Mouse (Mus musculus): ENCODE measurements around the gene Tgif1. TPM values are rescaled to one million over a fixed set of nuclear protein-coding genes. Genes with fewer than 3 reads are reported as not detected.
A peak's percentile ranks its signal among the peaks of the same experiment; 100 is the strongest.

The Tgif1 gene
- polyA plus RNA-seq (2015; fragmentation: Nextera tagmentation; extraction: Ambion mirVana) = 34.7 and 35.6 TPM in 2 replicates

DNA sequence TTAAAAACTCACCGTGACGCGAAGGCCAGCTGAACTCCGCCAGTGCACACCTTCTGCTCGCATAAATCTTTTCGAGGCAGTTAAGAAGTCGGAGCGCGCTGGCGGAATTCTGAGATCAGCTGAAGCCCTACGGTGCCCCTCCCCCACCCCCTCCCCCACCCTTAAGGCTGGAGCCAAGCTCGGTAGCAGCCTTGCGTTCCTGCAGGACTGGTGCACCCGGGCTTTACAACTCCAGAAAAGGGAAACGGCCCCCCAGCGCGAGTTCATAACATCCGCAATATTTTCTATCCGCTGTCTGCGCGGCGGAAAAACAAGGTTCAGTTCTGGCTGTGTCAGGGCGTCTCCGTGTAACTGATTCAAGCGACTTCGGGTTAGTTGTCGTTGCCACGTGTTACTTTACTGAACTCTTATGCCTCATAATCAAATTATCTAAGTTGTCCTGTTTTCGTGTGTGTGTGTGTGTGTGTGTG, at the start of gene Tgif1:
Gene Tgif1, minus strand, starts transcription at position 111 of the 470 bp plus-strand sequence.
- Histone ChIP-seq H3K4me2 (replicated peaks; ENCODE audit: low read depth) (peak within 1 kb of the TSS; percentile 97), H3K9ac (ENCODE audit: low read length) (peak within 1 kb of the TSS; percentile 87), H3K27me3 (ENCODE audit: control insufficient read depth, insufficient read depth, low read length) (no peaks in the 10 kb centered on the region), H3K9me3 (ENCODE audit: control insufficient read depth, low read length) (no peaks in the 10 kb centered on the region), H3K4me3 (ENCODE audit: low read depth, low read length) (peak within 1 kb of the TSS; percentile 66), H3K4me1 (replicated peaks; ENCODE audit: control insufficient read depth, insufficient read depth) (no peaks in the 10 kb centered on the region), H3K36me3 (ENCODE audit: control insufficient read depth, insufficient read depth, low read length) (no peaks in the 10 kb centered on the region), H3K27ac (replicated peaks) (peak within 1 kb of the TSS; percentile 98)
- DNase-seq (ENCODE audit: low spot score) (peak; percentile 76), ATAC-seq (ENCODE audit: low FRiP score, low TSS enrichment) (peak; percentile 7; the same call in 1 of the 2 replicates)
- peak; percentile 30 for TF ChIP-seq EP300 (optimal IDR thresholded peaks at IDR 0.05)
- TF ChIP-seq CTCF (IDR thresholded peaks at IDR 0.05; ENCODE audit: low read depth) = no peak
- 1% methylated on average over 29 of the region's 29 CpGs for WGBS

DNA sequence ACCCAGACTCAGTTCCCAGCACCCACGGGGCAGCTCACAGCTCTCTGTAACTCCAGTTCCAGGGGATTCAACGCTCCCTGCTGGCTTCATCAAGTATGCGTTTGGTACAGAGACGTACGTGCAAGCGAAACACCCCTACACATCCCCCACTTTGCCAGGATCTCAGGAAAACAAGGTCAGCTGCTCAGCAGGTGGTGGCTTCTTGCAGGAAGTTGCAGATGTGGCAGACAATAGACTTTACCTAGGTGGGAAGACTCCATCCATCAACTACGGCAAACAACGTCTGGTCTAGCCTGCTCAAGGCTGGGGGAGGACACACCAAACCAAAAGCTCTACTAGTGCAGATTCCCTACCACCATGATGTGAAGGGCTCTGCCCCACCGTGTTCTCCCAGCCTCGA, 47.3 kb upstream of the Tgif1 start:
- Histone ChIP-seq H3K9me3 (ENCODE audit: control insufficient read depth, low read length) (no peaks in the 10 kb centered on the region), H3K36me3 (ENCODE audit: control insufficient read depth, insufficient read depth, low read length) (no peaks in the 10 kb centered on the region), H3K27ac (replicated peaks) (no peak overlapping the region), H3K27me3 (ENCODE audit: control insufficient read depth, insufficient read depth, low read length) (no peaks in the 10 kb centered on the region), H3K9ac (ENCODE audit: low read length) (no peak overlapping the region), H3K4me2 (replicated peaks; ENCODE audit: low read depth) (no peak overlapping the region), H3K4me1 (replicated peaks; ENCODE audit: control insufficient read depth, insufficient read depth) (no peaks in the 10 kb centered on the region), H3K4me3 (ENCODE audit: low read depth, low read length) (no peak overlapping the region)
- no peak for ATAC-seq (ENCODE audit: low FRiP score, low TSS enrichment)
- WGBS = 75% methylated on average over 10 of the region's 10 CpGs
- DNase-seq (ENCODE audit: low spot score) = no peak
- no peak for TF ChIP-seq CTCF (IDR thresholded peaks at IDR 0.05; ENCODE audit: low read depth)
- no peak for TF ChIP-seq EP300 (optimal IDR thresholded peaks at IDR 0.05)

DNA sequence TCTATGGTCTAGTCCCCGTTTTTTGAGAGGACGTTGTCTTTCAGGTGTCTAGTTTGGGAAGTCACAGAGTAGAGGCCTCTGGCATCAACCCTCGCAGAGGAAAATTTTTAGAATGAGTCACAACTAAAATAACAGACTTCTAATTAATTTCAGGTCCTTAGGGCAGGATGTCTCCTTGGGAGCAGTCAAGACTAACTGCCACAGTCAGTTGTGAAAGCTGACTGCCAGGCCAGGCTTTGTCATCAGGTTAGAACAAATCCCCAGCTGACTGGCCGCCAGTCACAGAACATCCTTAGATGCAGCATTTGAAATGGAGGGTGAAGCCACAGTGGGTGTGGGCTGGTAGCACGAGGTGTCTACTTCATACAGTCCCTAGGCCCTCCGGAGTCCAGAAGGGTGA, 46.3 kb upstream of the Tgif1 start:
- Histone ChIP-seq H3K4me2 (replicated peaks; ENCODE audit: low read depth) (no peak overlapping the region), H3K36me3 (ENCODE audit: control insufficient read depth, insufficient read depth, low read length) (no peaks in the 10 kb centered on the region), H3K9me3 (ENCODE audit: control insufficient read depth, low read length) (no peaks in the 10 kb centered on the region), H3K4me1 (replicated peaks; ENCODE audit: control insufficient read depth, insufficient read depth) (no peaks in the 10 kb centered on the region), H3K27me3 (ENCODE audit: control insufficient read depth, insufficient read depth, low read length) (no peaks in the 10 kb centered on the region), H3K9ac (ENCODE audit: low read length) (no peak overlapping the region), H3K27ac (replicated peaks) (no peak overlapping the region), H3K4me3 (ENCODE audit: low read depth, low read length) (no peak overlapping the region)
- ATAC-seq (ENCODE audit: low FRiP score, low TSS enrichment) (no peak), DNase-seq (ENCODE audit: low spot score) (no peak)
- TF ChIP-seq CTCF (IDR thresholded peaks at IDR 0.05; ENCODE audit: low read depth) = no peak
- TF ChIP-seq EP300 (optimal IDR thresholded peaks at IDR 0.05) = no peak
- 83% methylated on average over 6 of the region's 6 CpGs for WGBS

DNA sequence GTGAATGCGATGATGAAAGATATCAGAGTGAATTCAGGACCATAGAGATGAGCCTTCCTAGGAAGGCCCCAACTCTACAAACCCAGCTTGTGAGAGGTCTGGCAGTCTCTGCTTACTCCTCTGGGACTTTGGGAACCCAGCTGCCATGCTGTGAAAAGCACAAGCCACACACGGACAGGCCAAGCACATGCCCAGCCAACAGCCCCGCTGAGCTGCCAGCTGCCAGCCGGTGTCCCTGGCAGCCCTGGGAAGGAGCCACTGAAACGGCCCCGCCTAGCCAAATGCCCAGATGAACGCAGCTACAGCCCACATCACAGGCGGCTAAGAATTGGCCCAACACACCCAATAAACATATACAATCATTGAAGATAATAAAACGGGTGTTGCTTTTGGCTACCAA, 41.5 kb upstream of the Tgif1 start:
- TF ChIP-seq EP300 (optimal IDR thresholded peaks at IDR 0.05) = no peak
- TF ChIP-seq CTCF (IDR thresholded peaks at IDR 0.05; ENCODE audit: low read depth) = no peak
- ATAC-seq (ENCODE audit: low FRiP score, low TSS enrichment) = no peak
- no peaks in the 10 kb centered on the region for H3K36me3 ChIP-seq (ENCODE audit: control insufficient read depth, insufficient read depth, low read length)
- DNase-seq (ENCODE audit: low spot score) = no peak
- H3K27me3 ChIP-seq (ENCODE audit: control insufficient read depth, insufficient read depth, low read length) = no peaks in the 10 kb centered on the region
- H3K9ac ChIP-seq (ENCODE audit: low read length) = no peak overlapping the region
- WGBS = 82% methylated on average over 9 of the region's 9 CpGs
- H3K4me3 ChIP-seq (ENCODE audit: low read depth, low read length) = no peak overlapping the region
- H3K4me1 ChIP-seq (replicated peaks; ENCODE audit: control insufficient read depth, insufficient read depth) = no peaks in the 10 kb centered on the region
- H3K9me3 ChIP-seq (ENCODE audit: control insufficient read depth, low read length) = no peaks in the 10 kb centered on the region
- H3K4me2 ChIP-seq (replicated peaks; ENCODE audit: low read depth) = no peak overlapping the region
- no peak overlapping the region for H3K27ac ChIP-seq (replicated peaks)

DNA sequence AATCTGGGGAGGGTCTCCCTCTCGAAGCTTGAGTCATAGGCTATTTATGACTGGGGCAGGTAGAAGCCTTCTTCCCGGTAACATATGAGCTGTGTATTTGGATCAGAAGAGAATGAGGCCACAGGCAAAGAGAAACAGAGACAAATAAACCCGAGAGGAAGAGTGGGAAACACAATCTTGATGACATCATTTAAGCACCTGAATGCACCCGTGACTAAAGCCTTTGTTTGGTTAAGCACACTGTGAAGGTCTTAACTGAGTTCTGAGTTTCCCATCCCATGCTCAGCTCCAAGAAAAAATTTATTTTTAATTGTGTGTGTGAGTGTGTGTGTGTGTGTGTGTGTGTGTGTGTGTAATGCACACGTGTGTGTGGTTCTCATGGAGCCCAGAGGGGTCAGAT, 39.8 kb upstream of the Tgif1 start:
- TF ChIP-seq EP300 (optimal IDR thresholded peaks at IDR 0.05) = no peak
- TF ChIP-seq CTCF (IDR thresholded peaks at IDR 0.05; ENCODE audit: low read depth) = no peak
- WGBS = 43% methylated on average over 5 of the region's 5 CpGs
- ATAC-seq (ENCODE audit: low FRiP score, low TSS enrichment) (no peak), DNase-seq (ENCODE audit: low spot score) (no peak)
- no peak overlapping the region for H3K9ac ChIP-seq (ENCODE audit: low read length)
- H3K4me3 ChIP-seq (ENCODE audit: low read depth, low read length) = no peak overlapping the region
- no peak overlapping the region for H3K4me2 ChIP-seq (replicated peaks; ENCODE audit: low read depth)
- no peaks in the 10 kb centered on the region for H3K27me3 ChIP-seq (ENCODE audit: control insufficient read depth, insufficient read depth, low read length)
- H3K27ac ChIP-seq (replicated peaks) = no peak overlapping the region
- no peaks in the 10 kb centered on the region for H3K36me3 ChIP-seq (ENCODE audit: control insufficient read depth, insufficient read depth, low read length)
- H3K4me1 ChIP-seq (replicated peaks; ENCODE audit: control insufficient read depth, insufficient read depth) = no peaks in the 10 kb centered on the region
- H3K9me3 ChIP-seq (ENCODE audit: control insufficient read depth, low read length) = no peaks in the 10 kb centered on the region

DNA sequence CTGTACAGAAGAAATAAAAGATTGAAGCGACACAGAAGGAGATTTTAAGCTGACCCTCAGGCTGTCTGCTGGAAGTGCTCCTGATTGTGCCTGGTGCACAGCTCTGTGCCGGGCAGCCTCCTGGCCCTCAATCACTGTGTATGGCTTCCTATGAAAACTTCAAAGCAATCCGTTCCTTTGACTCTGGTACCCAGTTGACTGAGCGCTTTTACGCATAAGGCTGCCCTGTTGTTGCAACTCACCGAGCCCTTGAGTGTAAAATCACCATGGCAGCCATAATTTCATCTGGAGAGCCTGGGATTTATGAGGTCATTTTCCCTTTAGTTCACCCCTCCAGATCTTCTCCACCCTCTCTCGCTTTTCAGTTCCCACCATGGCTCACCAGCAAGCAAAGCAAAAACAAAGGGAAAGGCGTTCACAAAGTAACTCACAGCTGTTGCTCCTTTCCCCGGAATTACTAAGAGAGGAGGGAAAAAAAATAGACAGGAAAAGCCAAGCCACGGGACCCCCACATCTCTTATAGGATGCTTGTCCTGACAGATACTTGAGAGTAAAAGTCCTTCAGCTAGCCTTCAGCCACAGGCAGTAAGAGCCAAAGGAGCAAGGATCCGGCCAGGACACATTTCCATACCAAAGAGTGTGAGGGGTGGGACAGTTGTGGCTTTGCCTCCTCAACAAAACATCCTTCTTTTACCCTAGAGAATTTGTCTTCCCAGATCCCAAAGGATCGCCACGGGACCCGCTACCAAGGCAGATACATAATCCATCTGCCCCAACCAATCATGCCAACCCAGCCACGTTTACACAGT, 39.1 kb upstream of the Tgif1 start:
- H3K4me3 ChIP-seq (ENCODE audit: low read depth, low read length) = no peak overlapping the region
- no peak overlapping the region for H3K9ac ChIP-seq (ENCODE audit: low read length)
- no peaks in the 10 kb centered on the region for H3K9me3 ChIP-seq (ENCODE audit: control insufficient read depth, low read length)
- TF ChIP-seq CTCF (IDR thresholded peaks at IDR 0.05; ENCODE audit: low read depth) (no peak), EP300 (optimal IDR thresholded peaks at IDR 0.05) (no peak)
- ATAC-seq (ENCODE audit: low FRiP score, low TSS enrichment) = no peak
- 46% methylated on average over 15 of the region's 15 CpGs for WGBS
- no peak for DNase-seq (ENCODE audit: low spot score)
- no peaks in the 10 kb centered on the region for H3K4me1 ChIP-seq (replicated peaks; ENCODE audit: control insufficient read depth, insufficient read depth)
- H3K4me2 ChIP-seq (replicated peaks; ENCODE audit: low read depth) = no peak overlapping the region
- H3K27me3 ChIP-seq (ENCODE audit: control insufficient read depth, insufficient read depth, low read length) = no peaks in the 10 kb centered on the region
- H3K36me3 ChIP-seq (ENCODE audit: control insufficient read depth, insufficient read depth, low read length) = no peaks in the 10 kb centered on the region
- H3K27ac ChIP-seq (replicated peaks) = 0 out of 2 replicates have a peak overlapping the region, but pooled peaks have one; percentile 1

All from stomach, postnatal 0 days (tissue).